Mouse (Mus musculus): ENCODE results near the gene Atp1b1.

DNA sequence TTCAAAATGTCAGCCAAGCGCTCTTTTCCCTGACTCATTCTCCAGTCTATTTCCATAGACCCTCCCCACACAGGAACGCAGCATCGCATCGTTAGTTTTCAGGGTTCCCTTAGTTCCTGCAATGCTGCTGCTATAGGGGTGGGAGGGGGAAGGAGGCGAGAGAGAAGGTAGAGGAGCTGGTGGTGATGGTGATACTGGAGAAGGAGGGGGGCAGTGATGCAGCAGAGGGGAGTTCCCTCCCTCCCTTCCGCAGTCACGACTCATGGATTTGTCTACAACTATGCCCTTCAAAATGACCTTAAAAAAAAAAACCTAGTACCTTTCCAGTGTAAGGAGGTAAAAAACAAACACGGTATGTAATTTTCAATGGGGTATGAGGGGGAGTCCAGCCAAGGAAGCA is 1.4 kb downstream of the Atp1b1 start:
- no peak for TF ChIP-seq CTCF (IDR thresholded peaks at IDR 0.05; ENCODE audit: borderline replicate concordance, insufficient read depth, low read length)
- TF ChIP-seq POLR2A (IDR thresholded peaks at IDR 0.05; ENCODE audit: low read depth, low read length) = no peak
